In the genomic region with DNA sequence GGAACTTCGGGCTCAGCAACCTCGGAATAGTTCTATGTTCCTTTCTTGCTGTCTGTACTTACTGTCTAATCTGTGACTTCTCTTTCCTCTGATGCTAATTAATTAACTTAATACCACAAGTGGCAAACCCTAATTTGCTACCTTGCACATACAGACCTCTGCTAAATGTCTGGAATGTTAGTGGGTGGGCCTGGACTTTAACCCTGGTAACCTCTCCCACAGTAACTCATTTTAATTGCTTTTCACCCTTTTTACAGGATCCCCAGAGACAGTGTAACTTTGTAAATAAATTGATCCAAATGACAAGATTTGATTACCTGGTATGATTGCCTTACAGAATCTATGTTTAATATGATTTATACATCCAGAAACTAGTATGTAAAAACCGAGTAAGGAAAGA, we compare ENCODE assay signal across 25 mouse cellular contexts. TPM values are rescaled to one million over a fixed set of nuclear protein-coding genes. Genes with fewer than 3 reads are reported as not detected.
DNase-seq lines count a peak whose midpoint lies in the region; ATAC-seq lines count a peak whose summit lies in the region.
"Had no signal": no experiment of that assay in that cellular context is flagged by ENCODE, and none has a peak within 500 bp of the region (broad histone marks: within the 10 kb centered on the region; RNA-seq: fewer than 3 reads in every experiment).

No protein-coding gene starts in this region.

- H3K4me1 ChIP-seq in intestine, embryonic 15.5 days (replicated peaks), result no peaks in the 10 kb centered on the region
- H3K4me1 ChIP-seq in intestine, embryonic 16.5 days (ENCODE audit: control insufficient read depth, insufficient read depth, low read length), result no peaks in the 10 kb centered on the region
- peaks cover 16% of the 10 kb centered on the region; the same call in 1 of the 2 replicates for H3K4me1 ChIP-seq in kidney, embryonic 15.5 days
- H3K4me1 ChIP-seq: embryonic facial prominence, embryonic 12.5 days; embryonic facial prominence, embryonic 15.5 days; hindbrain, embryonic 12.5 days; hindbrain, embryonic 15.5 days had no signal

- no peak overlapping the region for H3K4me2 ChIP-seq in intestine, embryonic 15.5 days (replicated peaks)
- no peak overlapping the region for H3K4me2 ChIP-seq in intestine, embryonic 16.5 days (ENCODE audit: low read depth, low read length)
- no peak overlapping the region for H3K4me2 ChIP-seq in kidney, embryonic 15.5 days
- H3K4me2 ChIP-seq: embryonic facial prominence, embryonic 12.5 days; embryonic facial prominence, embryonic 15.5 days; heart, embryonic 11.5 days; hindbrain, embryonic 12.5 days; hindbrain, embryonic 15.5 days had no signal

- no peaks in the 10 kb centered on the region for H3K9me3 ChIP-seq in intestine, embryonic 15.5 days
- no peaks in the 10 kb centered on the region for H3K9me3 ChIP-seq in intestine, embryonic 16.5 days (ENCODE audit: control insufficient read depth, low read length)
- no peaks in the 10 kb centered on the region for H3K9me3 ChIP-seq in kidney, embryonic 15.5 days (replicated peaks)
- H3K9me3 ChIP-seq: embryonic facial prominence, embryonic 12.5 days; embryonic facial prominence, embryonic 15.5 days; G1E; hindbrain, embryonic 12.5 days; hindbrain, embryonic 15.5 days had no signal

- 0 out of 2 replicates have a peak, but pooled peaks have one; percentile 63 for ATAC-seq in intestine, embryonic 15.5 days
- ATAC-seq in intestine, embryonic 16.5 days, result no peak
- ATAC-seq in kidney, embryonic 15.5 days (replicated peaks; ENCODE audit: low FRiP score), result peak; percentile 87
- ATAC-seq: forebrain, embryonic 14.5 days; forebrain, postnatal 0 days; Patski had no signal

- WGBS in intestine, embryonic 15.5 days, result 58% methylated on average over 3 of the region's 3 CpGs
- 58% methylated on average over 3 of the region's 3 CpGs for WGBS in intestine, embryonic 16.5 days
- WGBS in kidney, embryonic 15.5 days, result 35% methylated on average over 3 of the region's 3 CpGs

- no peaks in the 10 kb centered on the region for H3K27me3 ChIP-seq in intestine, embryonic 15.5 days (replicated peaks)
- H3K27me3 ChIP-seq in intestine, embryonic 16.5 days (replicated peaks; ENCODE audit: control insufficient read depth, insufficient read depth, low read length), result no peaks in the 10 kb centered on the region
- no peaks in the 10 kb centered on the region for H3K27me3 ChIP-seq in kidney, embryonic 15.5 days
- H3K27me3 ChIP-seq: CH12.LX; embryonic facial prominence, embryonic 12.5 days; embryonic facial prominence, embryonic 15.5 days; hindbrain, embryonic 12.5 days; hindbrain, embryonic 15.5 days; Patski had no signal

- no peak overlapping the region for H3K27ac ChIP-seq in intestine, embryonic 15.5 days
- no peak overlapping the region for H3K27ac ChIP-seq in intestine, embryonic 16.5 days (ENCODE audit: low read length)
- no peak overlapping the region for H3K27ac ChIP-seq in kidney, embryonic 15.5 days
- H3K27ac ChIP-seq: embryonic facial prominence, embryonic 12.5 days; embryonic facial prominence, embryonic 15.5 days; gastrocnemius, adult 2 months; hindbrain, embryonic 12.5 days; hindbrain, embryonic 15.5 days had no signal

- no peak overlapping the region for H3K4me3 ChIP-seq in intestine, embryonic 15.5 days (replicated peaks)
- no peak overlapping the region for H3K4me3 ChIP-seq in intestine, embryonic 16.5 days (ENCODE audit: low read length)
- H3K4me3 ChIP-seq in kidney, embryonic 15.5 days (replicated peaks), result no peak overlapping the region
- H3K4me3 ChIP-seq: embryonic facial prominence, embryonic 12.5 days; embryonic facial prominence, embryonic 15.5 days; gastrocnemius, adult 2 months; hindbrain, embryonic 12.5 days; hindbrain, embryonic 15.5 days had no signal

- H3K9ac ChIP-seq in intestine, embryonic 15.5 days, result no peak overlapping the region
- H3K9ac ChIP-seq in intestine, embryonic 16.5 days (ENCODE audit: low read depth, low read length), result no peak overlapping the region
- no peak overlapping the region for H3K9ac ChIP-seq in kidney, embryonic 15.5 days
- H3K9ac ChIP-seq: embryonic facial prominence, embryonic 12.5 days; embryonic facial prominence, embryonic 15.5 days; forebrain, postnatal 0 days; hindbrain, embryonic 12.5 days; hindbrain, embryonic 15.5 days had no signal

- H3K36me3 ChIP-seq in intestine, embryonic 15.5 days, result no peaks in the 10 kb centered on the region
- H3K36me3 ChIP-seq in intestine, embryonic 16.5 days (ENCODE audit: control insufficient read depth, insufficient read depth, low read length), result no peaks in the 10 kb centered on the region
- H3K36me3 ChIP-seq in kidney, embryonic 15.5 days, result no peaks in the 10 kb centered on the region
- H3K36me3 ChIP-seq: embryonic facial prominence, embryonic 12.5 days; embryonic facial prominence, embryonic 15.5 days; G1E; hindbrain, embryonic 12.5 days; hindbrain, embryonic 15.5 days had no signal

- DNase-seq in kidney, adult 18-20 months, result no peak
- peak; percentile 50 for DNase-seq in embryo, embryonic 10.5 days (ENCODE audit: low spot score)
- peak; percentile 66 for DNase-seq in mesoderm, embryonic 11.5 days (ENCODE audit: low read depth, low spot score)
- no peak for DNase-seq in layer of hippocampus, adult 8-10 months (ENCODE audit: low spot score in 2 of 2)
- DNase-seq: adrenal gland, postnatal 10 days; adrenal gland, postnatal 36 days; B cell, adult 2 months; cerebellum, adult 18-20 months; cerebellum, adult 9-10 months; cerebellum, postnatal 14 days; forebrain, postnatal 0 days; gastrocnemius, adult 2 months; gastrocnemius, postnatal 14 days had no signal

RNA-seq across cellular contexts. Expression of gene Marcks, which starts 26.4 kb away (rescaled TPM):
- polyA plus RNA-seq in intestine, embryonic 15.5 days (2015; fragmentation: Nextera tagmentation; extraction: Ambion mirVana), result 75.1 and 91.5 TPM in 2 replicates
- polyA plus RNA-seq in intestine, embryonic 16.5 days (2015; fragmentation: Nextera tagmentation; extraction: Ambion mirVana), result 42.8 and 45.1 TPM in 2 replicates
- 102 and 104 TPM in 2 replicates for polyA plus RNA-seq in kidney, embryonic 15.5 days (2015; fragmentation: Nextera tagmentation; extraction: Ambion mirVana)
- total RNA-seq in layer of hippocampus, adult 8-10 months (2022), result 100 to 1,000 TPM in 1 of 4 experiments, 10 to 100 TPM in 3; 75.1 to 100 (median 86.0) TPM
- polyA plus RNA-seq: G1E had no signal

Comparison
In these comparisons a context has a peak if more than half of its experiments do, and no peak if none do; other contexts are left out.
1. DNase-seq: peak in embryo, embryonic 10.5 days (single experiment) and mesoderm, embryonic 11.5 days (single experiment); none in kidney, adult 18-20 months (single experiment) and layer of hippocampus, adult 8-10 months (0 of 2).